Mouse (Mus musculus): Measurements from ENCODE around the gene Fmo1. TPM values are rescaled to one million over a fixed set of nuclear protein-coding genes. Genes with fewer than 3 reads are reported as not detected.

The Fmo1 gene
- total and polyA plus RNA-seq, 3 experiments = 1.8 TPM; not detected in 2

DNA sequence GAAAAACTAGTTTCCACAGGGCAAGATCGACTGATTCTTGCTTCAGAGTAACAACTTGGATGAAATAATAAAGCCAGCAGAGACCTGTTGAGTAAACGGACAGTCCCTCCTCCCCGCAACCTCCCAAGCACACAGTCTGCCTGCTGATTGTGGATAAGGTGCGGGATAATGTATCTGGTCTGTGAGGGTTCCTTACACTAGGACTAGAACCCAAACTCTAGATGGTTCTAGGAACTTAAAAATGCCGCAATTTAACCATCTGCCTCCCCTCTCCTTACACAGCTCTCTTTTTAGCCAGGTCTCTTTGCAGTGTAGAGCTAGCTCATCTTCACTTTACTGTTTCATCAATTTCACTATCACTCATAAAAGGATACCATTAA lies 33.8 kb downstream of the Fmo1 start (continued):
- TF ChIP-seq GABPA (IDR thresholded peaks at IDR 0.05; ENCODE audit: low read depth, low read length) = no peak

DNA sequence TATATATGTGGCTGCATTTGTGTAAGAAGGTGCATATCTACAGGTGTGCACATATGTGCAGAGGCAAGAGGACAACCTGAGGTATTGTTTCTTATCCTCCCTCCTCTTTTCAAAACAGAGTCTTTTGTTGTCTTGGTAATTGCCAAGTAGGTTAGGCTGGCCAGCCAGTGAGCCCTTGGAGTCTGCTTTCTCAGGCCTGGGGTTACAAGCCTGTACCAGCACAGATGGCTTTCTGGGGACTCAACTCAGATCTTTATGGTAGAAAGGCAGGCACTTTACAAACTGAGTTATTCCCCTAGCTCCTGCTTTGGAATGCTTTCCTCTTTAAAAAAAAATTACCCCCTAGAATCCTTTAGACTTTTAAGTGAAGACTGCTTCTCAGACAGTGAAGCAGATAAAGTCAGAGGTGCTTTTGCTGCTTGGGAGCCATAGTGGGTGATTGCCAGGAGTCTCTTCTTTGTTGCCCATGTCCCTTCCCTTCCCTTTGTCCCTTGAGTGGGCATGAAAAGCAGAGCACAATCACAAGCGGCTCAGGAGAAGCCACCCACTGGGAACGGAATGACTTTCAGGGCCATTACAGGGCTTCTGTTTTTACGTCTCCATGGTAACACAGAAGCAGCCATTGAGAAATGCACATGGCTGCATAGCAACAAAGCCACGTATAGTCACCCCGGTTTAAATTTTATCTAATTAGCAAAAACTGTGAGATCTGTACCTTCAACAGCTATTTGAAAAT lies 34.4 kb downstream of the Fmo1 start:
- Histone ChIP-seq H3K4me3 (ENCODE audit: control insufficient read depth in 1 of 2, insufficient read depth in 1 of 2, low read depth in 2 of 2, low read length in 2 of 2) (no peak overlapping the region), H3K4me1 (ENCODE audit: control insufficient read depth in 1 of 2, insufficient read depth in 2 of 2, low read length in 2 of 2) (no peaks in the 10 kb centered on the region), H3K27me3 (ENCODE audit: control insufficient read depth in 1 of 2, insufficient read depth in 2 of 2, low read length in 2 of 2) (no peaks in the 10 kb centered on the region; a peak in 2 of 4 replicates), H3K9me3 (replicated peaks; ENCODE audit: insufficient read depth, low read length) (no peaks in the 10 kb centered on the region), H3K36me3 (ENCODE audit: control insufficient read depth in 1 of 2, insufficient read depth in 2 of 2, low read length in 2 of 2) (no peaks in the 10 kb centered on the region), H3K9ac (ENCODE audit: control insufficient read depth, low read depth, low read length, poor library complexity, severe bottlenecking) (no peak overlapping the region), H3K27ac (ENCODE audit: control insufficient read depth, low read depth, low read length) (no peak overlapping the region), H3K79me2 (ENCODE audit: control insufficient read depth, insufficient read depth, low read length, poor library complexity) (no peaks in the 10 kb centered on the region)
- DNase-seq (ENCODE audit: low read depth, low spot score) = no peak
- no peak for TF ChIP-seq MAFK (IDR thresholded peaks at IDR 0.05; ENCODE audit: borderline replicate concordance, low read depth, low read length)
- no peak for TF ChIP-seq CHD1 (IDR thresholded peaks at IDR 0.05; ENCODE audit: low read depth, low read length)
- TF ChIP-seq POLR2A (IDR thresholded peaks at IDR 0.05; ENCODE audit: control insufficient read depth in 1 of 2, insufficient read depth in 1 of 2, low read depth in 1 of 2, low read length in 2 of 2, poor library complexity in 1 of 2) = no peak
- no peak for TF ChIP-seq ETS1 (IDR thresholded peaks at IDR 0.05; ENCODE audit: low read depth, low read length)

DNA sequence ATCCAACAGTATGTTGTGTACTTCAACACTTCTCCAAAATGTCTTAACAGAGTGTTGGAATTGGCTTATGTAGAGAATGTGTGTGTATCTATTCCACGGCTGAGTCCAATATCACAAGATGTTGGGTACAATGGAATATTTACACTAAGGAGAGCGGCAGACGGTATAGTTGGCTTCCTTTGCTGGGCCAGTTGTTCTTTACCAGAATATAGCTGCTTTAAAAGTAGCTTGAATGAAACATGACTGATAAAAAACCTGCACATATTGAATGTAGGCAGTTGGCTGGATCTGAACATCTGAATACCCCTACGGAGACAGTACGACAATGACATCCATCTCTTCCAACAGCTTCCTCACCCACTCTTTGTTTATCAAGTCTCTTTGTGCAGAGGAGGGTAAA lies 47.1 kb downstream of the Fmo1 start:
- TF ChIP-seq UBTF (IDR thresholded peaks at IDR 0.05; ENCODE audit: borderline replicate concordance, insufficient read depth, low read depth, low read length) (no peak), TAL1 (IDR thresholded peaks at IDR 0.05; ENCODE audit: low read length) (no peak), POLR2AphosphoS2 (IDR thresholded peaks at IDR 0.05; ENCODE audit: low read length) (no peak), POLR2A (IDR thresholded peaks at IDR 0.05; ENCODE audit: control insufficient read depth in 1 of 2, insufficient read depth in 1 of 2, low read depth in 1 of 2, low read length in 2 of 2, poor library complexity in 1 of 2) (no peak), USF1 (IDR thresholded peaks at IDR 0.05; ENCODE audit: low read depth, low read length) (no peak), ZNF384 (IDR thresholded peaks at IDR 0.05; ENCODE audit: low read depth, low read length) (no peak), NRF1 (IDR thresholded peaks at IDR 0.05; ENCODE audit: insufficient read depth, low read depth, low read length, poor library complexity, severe bottlenecking) (no peak), EP300 (IDR thresholded peaks at IDR 0.05; ENCODE audit: low read depth in 1 of 2, low read length in 2 of 2) (no peak), ZKSCAN1 (IDR thresholded peaks at IDR 0.05; ENCODE audit: low read depth, low read length) (no peak), MAZ (IDR thresholded peaks at IDR 0.05; ENCODE audit: low read depth, low read length) (no peak), GABPA (IDR thresholded peaks at IDR 0.05; ENCODE audit: low read depth, low read length) (no peak), SMC3 (IDR thresholded peaks at IDR 0.05; ENCODE audit: low read depth, low read length) (no peak), KAT2A (conservative IDR thresholded peaks at IDR 0.05; ENCODE audit: low read depth, low read length) (no peak), CHD1 (IDR thresholded peaks at IDR 0.05; ENCODE audit: low read depth, low read length) (no peak), MYC (IDR thresholded peaks at IDR 0.05; ENCODE audit: low read depth, low read length) (no peak)
- no peaks in the 10 kb centered on the region for H3K9me3 ChIP-seq (replicated peaks; ENCODE audit: insufficient read depth, low read length)
- H3K4me3 ChIP-seq (ENCODE audit: control insufficient read depth in 1 of 2, insufficient read depth in 1 of 2, low read depth in 2 of 2, low read length in 2 of 2) = no peak overlapping the region

More for the DNA sequence above, 47.1 kb downstream of the Fmo1 start:
- no peak for DNase-seq (ENCODE audit: low read depth, low spot score)
- Histone ChIP-seq H3K79me2 (ENCODE audit: control insufficient read depth, insufficient read depth, low read length, poor library complexity) (no peaks in the 10 kb centered on the region), H3K36me3 (ENCODE audit: control insufficient read depth in 1 of 2, insufficient read depth in 2 of 2, low read length in 2 of 2) (no peaks in the 10 kb centered on the region), H3K9ac (ENCODE audit: control insufficient read depth, low read depth, low read length, poor library complexity, severe bottlenecking) (no peak overlapping the region), H3K27ac (ENCODE audit: control insufficient read depth, low read depth, low read length) (no peak overlapping the region), H3K4me1 (ENCODE audit: control insufficient read depth in 1 of 2, insufficient read depth in 2 of 2, low read length in 2 of 2) (no peaks in the 10 kb centered on the region), H3K27me3 (ENCODE audit: control insufficient read depth in 1 of 2, insufficient read depth in 2 of 2, low read length in 2 of 2) (no peaks in the 10 kb centered on the region)
